Mouse (Mus musculus) c-Kit-positive CD71-negative TER-119-negative erythroid progenitor cells, embryonic 14.5 days (primary cell): Measurements from ENCODE around the gene Tbc1d4.

Source experiments
- DNase-seq: peaks from one replicate; pipeline ENCODE4 v3.0.0-alpha.2; 2013; ENCODE audit warnings: low read depth

The Tbc1d4 gene

DNA sequence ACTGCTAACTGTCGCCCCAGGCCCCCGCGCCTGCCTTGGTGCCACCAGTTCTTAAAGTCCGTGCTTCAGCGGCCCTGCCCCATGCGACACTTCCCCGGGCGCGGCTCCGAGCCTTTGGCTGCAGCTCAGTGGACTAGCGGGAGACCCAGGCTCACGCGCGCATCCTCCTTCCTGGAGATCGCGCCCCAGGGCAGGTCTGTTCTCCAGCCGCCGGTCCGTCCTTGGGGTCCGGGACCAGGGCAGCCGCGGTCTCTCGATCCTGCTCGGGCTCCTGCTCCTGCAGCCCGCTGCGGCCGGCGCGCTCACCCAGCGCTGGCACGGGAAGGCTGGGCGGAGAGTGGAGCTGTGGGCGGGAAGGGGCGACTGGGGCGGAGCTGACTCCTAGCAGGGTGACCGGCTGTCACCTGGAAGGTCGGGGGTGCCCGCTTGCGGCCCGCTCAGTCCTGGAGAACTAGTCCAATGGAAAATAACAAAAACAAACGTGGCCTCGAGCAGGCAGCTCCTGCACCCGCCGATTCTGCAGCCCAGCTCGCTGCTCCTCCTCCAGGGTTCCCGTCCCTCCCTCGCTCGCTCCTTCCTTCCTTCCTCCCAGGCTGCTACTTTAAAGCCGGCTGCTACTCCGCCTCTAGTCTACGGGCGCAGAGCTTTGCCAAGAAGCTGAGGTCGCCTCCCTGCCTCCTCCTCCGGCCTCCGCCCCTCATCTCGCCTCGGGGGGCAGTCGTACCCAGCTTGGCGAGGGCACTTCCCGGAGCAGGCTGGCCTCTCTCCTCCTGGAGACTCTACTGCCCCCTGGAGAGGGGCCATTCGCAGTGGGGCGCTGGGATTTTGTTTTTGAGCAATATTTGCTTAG is at the start of gene Tbc1d4:
Gene Tbc1d4, minus strand, starts transcription at position 673 of the 850 bp plus-strand sequence.
- peak; percentile 66 for DNase-seq

GRCm38 (mm10) chr14:101656307-101656706 is 47.3 kb upstream of the Tbc1d4 start:
- DNase-seq = no peak

- no peak for DNase-seq
Measured at GRCm38 (mm10) chr14:101654526-101654909, 45.5 kb upstream of the Tbc1d4 start.

GRCm38 (mm10) chr14:101653581-101654525 is 44.9 kb upstream of the Tbc1d4 start, which contains the start of gene Uchl3:
TSS of gene Uchl3 (plus strand) at chr14:101653967.
- DNase-seq = peak; percentile 95

- no peak for DNase-seq
Measured at GRCm38 (mm10) chr14:101652571-101652970, 43.6 kb upstream of the Tbc1d4 start.

- no peak for DNase-seq
Measured at GRCm38 (mm10) chr14:101650551-101650950, 41.6 kb upstream of the Tbc1d4 start.

GRCm38 (mm10) chr14:101644948-101645347 is 36.0 kb upstream of the Tbc1d4 start:
- DNase-seq = no peak

DNA sequence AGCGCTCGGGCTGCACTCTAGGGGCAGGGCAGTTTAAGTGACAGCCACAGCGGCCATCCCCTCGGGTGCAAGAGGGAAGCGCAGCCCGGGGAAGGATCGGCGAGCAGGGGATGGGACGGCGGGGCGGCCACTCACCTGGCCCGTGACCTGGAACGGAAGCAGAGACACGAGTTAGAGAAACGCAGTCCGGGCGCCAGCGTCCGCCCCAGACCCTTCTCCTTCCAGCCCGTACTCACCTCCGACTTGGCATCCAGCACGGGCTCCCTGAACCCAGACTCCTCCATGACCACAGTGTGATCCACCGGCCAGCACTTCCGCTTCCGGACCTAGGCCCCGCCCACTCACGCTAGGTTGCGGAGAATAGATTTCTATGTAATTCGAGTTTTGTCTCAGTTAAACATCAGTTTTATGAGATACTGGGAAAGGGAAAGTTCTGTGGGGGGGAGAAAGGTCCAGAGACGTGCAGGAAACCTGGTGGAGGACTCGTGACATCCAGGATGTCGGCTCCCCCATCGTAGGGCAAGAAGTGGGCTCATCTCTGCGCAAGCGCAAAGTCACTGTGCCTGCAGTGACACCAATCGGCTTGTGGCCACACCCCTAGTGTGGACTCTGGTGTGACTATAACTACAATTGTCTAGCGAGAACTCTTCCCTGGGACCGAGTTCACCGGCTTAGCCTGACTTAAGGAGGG is 31.3 kb upstream of the Tbc1d4 start, which contains the start of gene Commd6:
Gene Commd6, minus strand, starts transcription at position 534 of the 691 bp plus-strand sequence.
- peak; percentile 84 for DNase-seq

GRCm38 (mm10) chr14:101637381-101637780 is 28.4 kb upstream of the Tbc1d4 start:
- DNase-seq = no peak

GRCm38 (mm10) chr14:101635765-101636164 is 26.8 kb upstream of the Tbc1d4 start:
- no peak for DNase-seq

DNA sequence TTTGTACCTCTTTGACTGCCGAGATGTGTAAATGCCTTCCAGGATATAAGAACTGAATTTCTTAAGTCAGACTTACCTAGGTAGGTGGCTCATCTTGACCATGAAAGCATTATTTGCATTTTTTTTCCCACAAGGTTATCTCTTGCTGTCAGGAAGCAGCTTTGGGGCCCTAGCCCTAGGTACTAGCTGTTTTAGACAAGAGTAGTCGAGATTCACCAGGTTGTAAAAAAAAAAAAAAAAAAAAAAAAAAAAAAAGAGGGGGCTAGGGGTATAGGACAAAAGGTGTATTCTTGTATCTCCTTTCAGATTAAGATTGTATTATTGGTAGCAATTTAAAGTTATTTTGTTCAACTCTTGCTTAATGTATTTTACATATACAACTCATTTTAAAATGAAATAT is 21.6 kb upstream of the Tbc1d4 start:
- no peak for DNase-seq

DNA sequence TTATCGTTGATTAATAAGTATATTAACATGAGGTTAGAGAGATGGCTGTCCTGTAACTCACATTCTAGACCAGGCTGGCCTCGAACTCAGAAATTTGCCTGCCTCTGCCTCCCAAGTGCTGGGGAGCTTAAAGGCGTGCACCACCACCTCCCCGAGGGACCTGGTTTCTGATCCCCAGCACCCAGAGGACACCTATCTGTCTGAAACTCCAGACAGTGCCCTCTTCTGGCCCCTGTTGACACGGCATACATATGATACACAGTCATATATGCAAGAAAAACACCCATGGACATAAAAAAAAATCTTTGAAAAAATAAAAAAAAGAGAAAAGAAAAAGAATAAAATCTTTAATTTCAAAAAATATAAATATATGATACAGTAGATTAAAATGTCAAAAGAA is 8.7 kb upstream of the Tbc1d4 start:
- no peak for DNase-seq

GRCm38 (mm10) chr14:101616178-101616577 is 7.2 kb upstream of the Tbc1d4 start:
- DNase-seq = no peak

GRCm38 (mm10) chr14:101613206-101613605 is 4.2 kb upstream of the Tbc1d4 start:
- DNase-seq = no peak

GRCm38 (mm10) chr14:101610701-101611100 is 1.7 kb upstream of the Tbc1d4 start:
- DNase-seq = no peak

DNA sequence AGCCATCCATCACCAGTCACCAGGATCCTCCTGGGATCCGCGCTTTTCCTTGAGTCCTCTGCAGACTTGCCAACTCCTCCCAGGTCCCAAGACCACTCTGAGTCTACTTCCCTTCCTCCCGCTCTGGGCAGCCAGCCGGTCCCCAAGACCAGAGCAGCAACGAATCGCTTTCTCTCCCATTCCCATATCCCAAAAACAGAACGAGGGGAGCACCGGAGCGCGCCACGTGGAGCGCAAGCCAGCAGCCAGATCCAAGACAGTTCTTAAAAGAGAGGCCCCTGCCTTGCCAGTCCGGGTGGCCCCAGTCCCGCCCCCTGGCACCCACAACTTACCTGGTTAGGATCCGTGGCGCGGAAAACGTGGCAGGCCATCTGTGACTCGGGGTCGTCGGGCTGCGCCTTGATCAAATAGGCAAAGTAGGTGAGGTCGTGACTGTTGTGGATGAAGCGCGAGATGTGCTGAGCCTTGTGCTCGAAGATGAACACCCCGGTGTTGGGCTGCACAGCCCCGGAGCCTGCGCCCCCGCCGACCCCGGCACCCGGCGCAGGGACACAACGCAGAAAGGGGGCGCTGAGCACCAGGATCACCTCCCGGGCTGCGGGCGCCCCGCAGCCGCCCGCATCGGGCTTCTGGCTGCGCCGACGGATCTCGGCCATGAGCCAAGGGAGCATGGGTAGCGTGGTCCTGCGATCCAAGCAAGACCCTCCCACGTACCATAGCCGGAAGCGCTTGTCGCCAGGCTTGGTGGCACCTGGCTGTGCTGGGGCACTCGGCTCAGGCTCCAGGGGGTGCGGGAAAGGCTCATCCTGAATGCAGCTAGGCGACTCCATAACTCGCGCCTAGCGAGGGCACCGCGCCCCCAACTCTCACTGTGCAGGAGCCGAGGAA is 1.1 kb downstream of the Tbc1d4 start:
- peak; percentile 7 for DNase-seq

DNA sequence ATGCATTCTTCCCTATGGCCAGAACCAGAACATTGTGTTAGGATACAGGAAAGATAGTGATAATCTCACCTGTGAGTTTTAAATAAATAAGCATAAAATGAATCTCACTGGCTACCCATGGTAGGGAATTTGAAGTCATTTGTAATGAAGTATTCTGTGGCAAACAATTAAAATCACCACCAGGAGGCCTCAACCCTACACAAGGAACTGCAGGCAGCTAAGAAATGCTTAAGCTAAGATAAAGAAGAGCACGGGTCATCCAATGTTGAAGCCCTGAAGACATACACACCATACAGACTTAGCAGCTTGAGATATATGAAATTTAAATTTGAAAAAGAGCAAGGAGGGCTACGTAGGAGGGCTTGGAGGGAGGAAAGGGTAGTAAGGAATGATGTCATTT is 3.1 kb downstream of the Tbc1d4 start:
- no peak for DNase-seq

DNA sequence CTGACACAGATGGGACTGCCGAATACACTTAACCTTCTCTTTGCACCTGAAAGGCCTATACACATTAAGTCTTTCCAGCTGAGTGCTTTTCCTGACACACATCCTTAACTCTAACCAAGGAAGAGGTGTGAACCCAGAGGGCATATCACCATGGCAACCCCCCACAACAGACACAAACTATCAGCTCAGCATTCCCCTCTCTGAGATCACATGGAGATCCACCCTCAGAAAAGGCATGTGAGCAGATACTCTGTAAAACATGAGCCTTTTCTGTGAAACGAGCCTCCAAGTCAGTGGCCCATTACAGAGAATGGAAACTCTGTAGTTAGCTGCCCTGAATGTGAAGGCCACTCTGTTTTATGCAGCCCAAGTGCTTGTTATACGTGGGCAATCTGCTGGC is 6.1 kb downstream of the Tbc1d4 start:
- no peak for DNase-seq

GRCm38 (mm10) chr14:101597096-101597715 is 11.8 kb downstream of the Tbc1d4 start:
- no peak for DNase-seq

DNA sequence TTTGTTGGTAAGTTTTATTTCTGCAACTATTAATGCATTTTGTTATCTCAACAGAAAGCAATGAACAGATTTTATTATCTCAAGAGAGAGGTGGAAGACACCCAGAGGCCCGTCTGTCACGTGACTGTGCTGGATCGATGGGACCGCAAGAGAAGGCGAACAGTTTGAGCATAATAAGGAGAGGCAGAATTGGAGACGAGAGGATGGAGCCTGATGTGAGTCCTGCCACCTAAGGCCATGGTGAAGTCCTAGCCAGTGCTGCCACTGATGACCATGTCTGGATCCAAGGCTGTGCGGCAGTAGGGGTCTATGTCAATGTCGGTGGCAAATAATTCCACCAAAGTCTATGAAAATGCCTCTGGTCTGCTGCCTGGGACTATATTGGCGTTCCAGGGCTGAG is 12.3 kb downstream of the Tbc1d4 start:
- DNase-seq = no peak
